Mouse (Mus musculus) neural tube, embryonic 11.5 days (tissue): ENCODE measurements around the gene Abhd12. TPM values are rescaled to one million over a fixed set of nuclear protein-coding genes. Genes with fewer than 3 reads are reported as not detected.

Source experiments
- ATAC-seq: fragments of 200-750 bp; cut with Nextera tagmentation; 2 replicates; pipeline ENCODE4 v1.8.0; 2017; ENCODE audit warnings: moderate number of reproducible peaks, mild to moderate bottlenecking, moderate TSS enrichment, moderate library complexity; ENCODE audit not compliant: insufficient read depth, low FRiP score, low TSS enrichment
- DNase-seq: peaks from one replicate; pipeline ENCODE4 v3.0.0-alpha.2; 2015; ENCODE audit warnings: low spot score
- H3K27ac ChIP-seq: fragments of 300-500 bp; sonication (generic); 2 replicates; pipeline ENCODE4 v1.5.1; 2014; ENCODE audit warnings: low read depth, mild to moderate bottlenecking, low read length
- H3K27me3 ChIP-seq: fragments of 300-500 bp; sonication (generic); 2 replicates; pipeline ENCODE4 v1.6.1; 2014; ENCODE audit warnings: mild to moderate bottlenecking, low read length, mixed read lengths; ENCODE audit not compliant: control insufficient read depth, insufficient read depth
- H3K36me3 ChIP-seq: fragments of 300-500 bp; sonication (generic); 2 replicates; pipeline ENCODE4 v1.6.1; 2014; ENCODE audit warnings: mild to moderate bottlenecking, low read length, moderate library complexity, mixed read lengths; ENCODE audit not compliant: control insufficient read depth, insufficient read depth
- H3K4me1 ChIP-seq: fragments of 300-500 bp; sonication (generic); 2 replicates; pipeline ENCODE4 v1.6.1; 2014; ENCODE audit warnings: low read length, mixed read lengths; ENCODE audit not compliant: control insufficient read depth, insufficient read depth
- H3K4me2 ChIP-seq: fragments of 300-500 bp; sonication (generic); 2 replicates; pipeline ENCODE4 v1.6.1; 2014; ENCODE audit warnings: low read depth, mild to moderate bottlenecking, moderate library complexity
- H3K4me3 ChIP-seq: fragments of 300-500 bp; sonication (generic); 2 replicates; pipeline ENCODE4 v1.5.1; 2014; ENCODE audit warnings: low read depth, low read length
- H3K9ac ChIP-seq: fragments of 300-500 bp; sonication (generic); 2 replicates; pipeline ENCODE4 v1.6.1; 2014; ENCODE audit warnings: mild to moderate bottlenecking, low read length
- H3K9me3 ChIP-seq: fragments of 300-500 bp; sonication (generic); 2 replicates; pipeline ENCODE4 v1.6.1; 2016; ENCODE audit warnings: low read length; ENCODE audit not compliant: control insufficient read depth
- WGBS: fragments of 180-500 bp; shearing (Covaris S2); extraction: QIAGEN DNeasy Blood & Tissue Kit; methylation state at CpG from one replicate; pipeline ENCODE4 v1.1.7; 2014; 5-methylcytosine and 5-hydroxymethylcytosine counted together
- polyA plus RNA-seq: library from polyadenylated mRNA; unstranded; fragments of >200 nt; fragmentation: Nextera tagmentation; extraction: Ambion mirVana; gene quantifications from 2 replicates; pipeline ENCODE4 v1.2.1, GENCODE M21; 2014

The Abhd12 gene
- polyA plus RNA-seq, 1 experiment from 2014 or later = 65.3 TPM

GRCm38 (mm10) chr2:150788768-150789550 is 115.6 kb downstream of the Abhd12 start:
- no peak overlapping the region for H3K4me2 ChIP-seq
- ATAC-seq = no peak
- H3K27me3 ChIP-seq = no peaks in the 10 kb centered on the region
- H3K9me3 ChIP-seq = no peaks in the 10 kb centered on the region
- H3K4me3 ChIP-seq = no peak overlapping the region
- 82% methylated on average over 4 of the region's 4 CpGs for WGBS
- peaks cover 8% of the 10 kb centered on the region for H3K4me1 ChIP-seq
- no peak for DNase-seq
- no peaks in the 10 kb centered on the region for H3K36me3 ChIP-seq
- no peak overlapping the region for H3K27ac ChIP-seq
- no peak overlapping the region for H3K9ac ChIP-seq

GRCm38 (mm10) chr2:150787234-150787771 is 117.2 kb downstream of the Abhd12 start:
- peak overlapping the region; percentile 62 for H3K9ac ChIP-seq
- peak overlapping the region; percentile 92 for H3K4me2 ChIP-seq
- under 1% methylated on average over 23 of the region's 23 CpGs for WGBS
- peak; percentile 58 for DNase-seq
- H3K27me3 ChIP-seq = no peaks in the 10 kb centered on the region
- no peaks in the 10 kb centered on the region for H3K9me3 ChIP-seq
- peak overlapping the region; percentile 84 for H3K4me3 ChIP-seq
- H3K27ac ChIP-seq = no peak overlapping the region
- peaks cover 8% of the 10 kb centered on the region for H3K4me1 ChIP-seq
- no peaks in the 10 kb centered on the region for H3K36me3 ChIP-seq
- peak; percentile 14 for ATAC-seq

GRCm38 (mm10) chr2:150786251-150787180 is 118.0 kb downstream of the Abhd12 start, which contains the start of gene Pygb:
Gene Pygb, plus strand, starts transcription at chr2:150786735.
- ATAC-seq = peak; percentile 97
- Histone ChIP-seq H3K9ac (peak within 1 kb of the TSS; percentile 62), H3K27ac (no peak within 1 kb of the TSS), H3K27me3 (no peaks in the 10 kb centered on the region), H3K4me3 (peak within 1 kb of the TSS; percentile 84), H3K4me2 (peak within 1 kb of the TSS; percentile 92), H3K36me3 (no peaks in the 10 kb centered on the region), H3K4me1 (peaks cover 8% of the 10 kb centered on the region), H3K9me3 (no peaks in the 10 kb centered on the region)
- 3% methylated on average over 57 of the region's 58 CpGs for WGBS
- peak; percentile 93 for DNase-seq

GRCm38 (mm10) chr2:150782801-150783200 is 121.7 kb downstream of the Abhd12 start:
- DNase-seq (no peak), ATAC-seq (no peak)
- Histone ChIP-seq H3K4me2 (no peak overlapping the region), H3K4me3 (no peak overlapping the region), H3K27ac (no peak overlapping the region), H3K36me3 (no peaks in the 10 kb centered on the region), H3K4me1 (peaks cover 4% of the 10 kb centered on the region), H3K27me3 (no peaks in the 10 kb centered on the region), H3K9me3 (no peaks in the 10 kb centered on the region), H3K9ac (no peak overlapping the region)
- WGBS = 81% methylated on average over 2 of the region's 2 CpGs

Other genes with a start within 250 kb of the Abhd12 start
- 18.4 and 21.5 TPM in 2 replicates for gene Acss1, start 236.2 kb downstream of the Abhd12 start, polyA plus RNA-seq
- 0.91 and 0.99 TPM in 2 replicates for gene Vsx1, start 215.4 kb downstream of the Abhd12 start, polyA plus RNA-seq
- 30.7 and 31.2 TPM in 2 replicates for gene Entpd6, start 155.7 kb downstream of the Abhd12 start, polyA plus RNA-seq
- gene Pygb, start 118.0 kb downstream of the Abhd12 start, polyA plus RNA-seq = 50.2 and 52.8 TPM in 2 replicates
- 59.4 and 60.6 TPM in 2 replicates for gene Gins1, start 659 bp upstream of the Abhd12 start, polyA plus RNA-seq
- gene Ninl, start 134.6 kb upstream of the Abhd12 start, polyA plus RNA-seq = 12.2 and 14.2 TPM in 2 replicates
- 42.4 and 43.9 TPM in 2 replicates for gene Nanp, start 134.7 kb upstream of the Abhd12 start, polyA plus RNA-seq
- not detected in 2 replicates for gene Gm14151, start 187.6 kb upstream of the Abhd12 start, polyA plus RNA-seq
- not detected in 2 replicates for gene Gm14147, start 193.5 kb upstream of the Abhd12 start, polyA plus RNA-seq